Mouse (Mus musculus): ENCODE measurements at regions not wholly inside any gene's neighbourhood (a gene's known extent, or its start where the extent isn't known, plus 50 kb on each side); places are given as distances from the start of the nearest gene placed in this dataset.

DNA sequence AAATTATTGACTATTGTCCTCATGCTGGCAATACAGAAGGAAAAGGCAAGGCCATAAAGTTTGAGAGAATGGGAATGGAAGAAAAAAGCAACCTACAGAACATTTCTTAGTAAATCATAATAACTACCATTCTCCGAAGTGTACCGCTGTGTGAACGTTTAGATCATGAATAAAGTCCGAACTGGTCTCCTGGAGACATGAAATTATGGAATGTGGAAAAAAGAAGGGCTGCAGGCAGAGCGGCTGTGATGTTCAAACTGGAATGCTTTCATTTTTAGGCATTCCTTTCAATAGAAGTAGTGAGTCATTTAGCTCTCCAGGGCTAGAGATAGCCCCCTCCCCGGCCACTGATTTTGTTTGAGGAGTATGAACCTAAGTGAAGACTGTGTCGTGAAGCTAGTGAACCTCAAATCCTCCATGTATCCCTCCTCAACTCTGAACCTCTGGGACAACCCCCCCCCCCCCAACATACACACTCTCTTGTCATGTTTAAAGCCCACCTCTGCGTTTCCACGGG lies 202.9 kb upstream of the Krr1 start:
- no peak for DNase-seq

DNA sequence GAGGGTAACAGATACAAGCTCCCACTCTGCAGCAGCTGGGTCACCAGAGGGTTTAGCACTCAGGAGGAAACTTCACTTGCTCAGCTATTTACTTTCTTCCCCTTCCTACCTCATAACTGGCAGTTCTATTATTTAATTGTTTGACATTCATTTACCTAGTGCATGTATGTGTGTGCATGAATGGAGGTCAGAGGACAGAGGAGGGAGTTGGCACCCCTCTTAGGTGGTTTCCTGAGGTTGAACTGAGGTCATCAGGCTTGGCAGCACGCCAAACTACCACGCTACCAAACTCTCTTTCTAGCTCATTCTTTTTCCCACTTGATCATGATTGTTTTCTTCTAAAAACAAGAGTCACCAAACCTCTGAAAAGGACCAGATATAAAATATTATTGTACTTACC lies 202.4 kb upstream of the Krr1 start:
- DNase-seq, result no peak
- intact Hi-C loops (cut with DNase I), result no loop called here

More for the DNA sequence above, 202.9 kb upstream of the Krr1 start:
- intact Hi-C loops (cut with DNase I), result no loop called here

DNA sequence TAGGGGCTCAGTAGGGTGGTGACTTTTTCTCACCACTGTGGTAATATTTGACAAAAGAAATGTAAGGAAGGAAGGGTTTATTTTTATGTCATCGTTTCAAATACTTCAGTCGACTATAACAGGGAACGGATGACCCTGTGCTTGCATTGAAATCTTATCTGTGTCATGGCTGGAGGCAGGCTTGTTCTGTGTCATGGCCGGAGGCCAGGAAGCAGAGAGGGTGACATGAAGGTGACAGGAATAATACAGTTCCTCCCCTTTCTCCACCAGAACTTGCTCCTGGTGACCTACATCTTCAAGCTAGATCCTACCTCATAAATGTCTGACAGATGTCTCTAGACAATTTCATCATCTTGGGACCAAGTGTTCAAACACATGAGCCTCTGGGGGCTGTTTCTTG lies 201.5 kb upstream of the Krr1 start:
- no peak for DNase-seq
- intact Hi-C loops (cut with DNase I), result no loop called here

DNA sequence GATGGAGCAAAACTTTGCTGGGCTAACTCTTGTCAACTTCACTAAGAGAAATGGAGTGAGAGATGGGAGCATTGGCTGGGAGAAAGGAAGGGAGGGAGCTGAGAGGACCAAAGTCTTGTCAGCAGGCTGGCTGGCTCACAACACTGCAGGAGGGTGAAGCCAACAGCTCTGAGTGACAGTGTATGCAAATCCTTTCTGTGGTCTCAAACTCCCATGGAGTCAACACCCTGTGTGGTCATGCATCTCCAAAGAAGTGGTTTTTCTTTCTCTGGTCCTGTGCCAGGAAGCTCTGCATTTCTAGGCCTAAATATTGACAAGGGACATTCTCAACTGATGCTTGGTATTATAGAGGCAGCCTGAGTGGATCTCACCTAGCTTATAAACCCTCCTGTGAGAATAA lies 194.9 kb upstream of the Krr1 start:
- DNase-seq, result no peak
- intact Hi-C loops (cut with DNase I), result no loop called here

DNA sequence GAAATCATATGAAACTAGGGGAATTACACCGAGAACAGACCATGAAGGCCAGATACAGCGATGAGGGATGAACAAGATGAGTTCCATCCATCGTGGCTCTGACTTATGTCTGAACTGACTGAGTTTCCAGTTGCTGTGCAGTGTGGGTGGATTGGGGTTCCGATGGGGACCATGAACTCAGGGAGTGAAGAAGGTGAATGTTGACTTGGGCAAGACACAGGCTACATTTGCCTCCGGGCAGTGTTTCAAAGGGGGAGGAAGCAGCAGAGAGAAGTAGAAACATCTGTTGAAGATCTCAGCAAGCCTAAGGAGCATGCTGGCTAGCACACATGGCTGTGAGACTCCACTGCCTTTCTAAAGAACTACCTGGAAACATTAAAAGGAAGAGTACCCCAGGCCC lies 194.4 kb upstream of the Krr1 start:
- peak in 1 of 2 experiments; percentile 14 for DNase-seq
- intact Hi-C loops (cut with DNase I), result no loop called here

DNA sequence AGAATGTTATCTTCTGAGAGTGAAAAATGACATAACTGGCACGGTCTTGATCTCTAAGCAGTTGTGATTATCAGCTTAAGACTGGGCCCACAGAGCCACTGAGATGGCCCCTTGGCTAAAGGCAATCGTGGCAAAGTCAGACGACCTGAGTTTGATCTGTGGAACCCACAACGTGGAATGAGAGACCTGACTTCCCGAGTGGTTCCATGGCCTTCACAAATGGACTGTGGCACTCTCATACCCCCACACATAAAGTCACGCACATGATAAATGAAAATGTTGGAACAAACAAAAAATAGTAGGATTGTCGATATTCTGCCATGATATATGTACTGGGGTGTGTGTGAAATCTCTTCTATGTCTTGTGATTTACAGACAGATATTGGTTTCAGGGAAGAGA lies 192.5 kb upstream of the Krr1 start:
- intact Hi-C loops (cut with DNase I), result no loop called here
- no peak for DNase-seq

DNA sequence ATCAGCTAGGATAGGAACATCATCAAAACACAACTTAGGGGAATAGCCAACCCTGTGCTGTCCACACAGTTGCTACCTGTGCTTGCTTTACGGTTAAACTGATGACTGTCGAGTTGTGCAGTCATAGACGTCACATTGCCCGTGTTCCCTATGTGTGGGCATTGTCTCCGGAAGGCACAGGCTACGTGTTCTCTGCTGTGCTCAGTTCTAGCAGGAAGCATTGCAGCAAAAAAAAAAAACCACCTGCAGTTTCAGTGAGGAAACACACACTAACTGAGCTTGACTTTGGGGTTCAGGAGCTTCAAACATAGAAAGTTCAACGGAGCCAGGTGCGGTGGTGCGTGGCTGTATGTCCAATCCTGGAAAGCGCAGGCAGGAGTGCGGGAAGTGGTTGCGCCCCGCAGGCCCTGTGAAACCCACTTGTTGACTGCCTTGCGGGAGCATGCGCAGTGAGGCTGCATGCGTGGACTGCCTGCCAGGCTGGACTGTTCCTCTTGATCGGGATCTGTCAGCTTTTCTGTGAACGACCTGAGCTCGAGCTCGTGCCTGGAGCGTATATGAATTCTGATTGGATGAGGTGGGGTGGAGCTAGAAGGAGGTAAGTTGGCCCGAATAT lies 190.2 kb upstream of the Krr1 start:
- intact Hi-C loops (cut with DNase I), result no loop called here
- no peak for DNase-seq

DNA sequence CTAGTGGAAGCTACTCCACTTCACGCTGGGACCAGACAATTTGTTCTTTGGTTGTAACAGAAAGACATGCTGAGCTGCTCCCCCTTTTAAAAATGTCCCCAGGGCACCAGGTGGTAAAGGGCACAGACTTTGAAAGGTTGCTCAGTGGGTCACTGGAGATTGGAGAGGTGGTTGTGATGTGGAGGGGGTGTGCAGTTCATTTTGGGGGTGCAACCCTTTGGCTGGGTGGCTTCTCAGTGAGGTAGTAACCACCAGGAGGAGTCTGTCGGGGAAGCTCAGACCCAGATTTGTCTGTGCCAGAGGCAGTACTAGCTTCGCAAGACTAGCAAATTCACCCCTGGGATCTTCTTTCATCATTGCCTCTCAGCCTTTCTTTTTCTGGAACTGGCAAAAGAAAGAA lies 189.0 kb upstream of the Krr1 start:
- DNase-seq, result no peak
- intact Hi-C loops (cut with DNase I), result no loop called here

DNA sequence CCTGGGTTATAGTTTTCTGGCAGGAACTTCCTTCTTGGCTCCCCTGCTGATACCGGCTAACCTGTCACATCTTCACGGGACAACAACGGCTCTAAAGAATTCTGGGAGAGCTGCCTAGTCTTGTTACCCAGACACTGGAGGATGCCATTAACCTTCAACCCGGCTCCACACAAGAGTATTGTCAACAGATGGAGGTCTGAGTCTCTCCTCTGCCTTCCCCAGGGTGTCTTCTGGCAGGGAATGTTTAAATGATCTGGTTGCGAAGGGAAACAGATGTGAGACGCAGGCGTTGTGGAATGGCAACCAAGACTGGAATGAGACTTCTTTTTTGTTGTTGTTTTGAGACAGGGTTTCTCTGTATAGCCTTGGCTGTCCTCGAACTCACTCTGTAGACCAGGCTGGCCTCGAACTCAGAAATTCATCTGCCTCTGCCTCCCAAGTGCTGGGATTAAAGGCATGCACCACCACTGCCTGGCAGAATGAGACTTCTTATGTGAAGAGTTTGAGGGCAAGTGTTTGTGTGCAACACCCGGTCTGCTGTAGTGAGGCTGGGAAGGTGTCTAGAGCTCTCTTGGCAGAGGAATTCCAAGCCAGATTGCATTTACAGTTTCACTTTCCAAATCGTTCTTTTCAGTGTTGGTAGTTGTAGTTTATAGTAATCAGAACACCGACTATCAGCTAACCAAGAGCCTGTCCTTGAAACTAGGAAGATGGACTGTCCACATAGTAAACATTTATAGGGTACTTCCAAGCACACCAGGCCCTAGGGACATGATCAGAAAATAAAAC lies 188.2 kb upstream of the Krr1 start:
- DNase-seq, result peak in 1 of 2 experiments; percentile 9
- intact Hi-C loops (cut with DNase I), result no loop called here

DNA sequence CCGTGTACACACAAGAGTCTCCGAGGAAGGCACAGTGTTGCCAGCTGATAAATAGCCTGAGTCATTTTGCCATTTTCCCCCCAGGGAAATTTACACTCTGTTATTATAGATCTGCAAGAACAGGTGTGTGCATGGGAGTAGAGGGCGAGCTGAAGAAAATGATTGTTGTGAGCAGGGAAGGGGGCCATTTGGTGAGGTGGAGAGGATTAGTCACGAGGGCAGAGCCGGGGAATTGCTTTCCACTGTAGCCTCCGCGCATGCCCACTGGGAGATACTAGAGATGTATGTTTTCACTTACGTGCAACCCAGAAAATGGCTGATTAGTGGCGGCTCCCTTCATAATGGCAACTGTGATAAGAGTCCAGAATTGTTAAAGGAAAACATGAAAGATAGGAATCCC lies 185.3 kb upstream of the Krr1 start:
- intact Hi-C loops (cut with DNase I), result no loop called here

DNA sequence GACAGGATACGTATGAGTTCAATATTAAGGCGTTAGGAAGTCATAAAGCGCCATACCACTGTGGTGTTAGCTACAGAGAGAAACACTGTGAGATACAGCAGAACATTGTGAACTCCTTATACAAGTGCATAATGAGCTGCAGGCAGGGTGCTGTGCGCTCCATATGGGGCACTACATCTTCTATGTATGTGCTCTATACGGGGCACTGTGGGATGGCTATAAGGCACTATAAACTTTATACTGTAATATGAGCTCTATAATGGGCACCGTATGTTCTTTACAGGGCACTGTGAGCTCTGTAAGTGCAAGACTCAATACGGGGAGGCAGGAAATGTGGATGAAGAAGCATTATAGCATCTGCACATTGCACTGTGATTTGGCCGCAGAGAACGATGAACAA lies 183.2 kb upstream of the Krr1 start:
- intact Hi-C loops (cut with DNase I), result no loop called here
- no peak for DNase-seq

More for the DNA sequence above, 185.3 kb upstream of the Krr1 start:
- no peak for DNase-seq

DNA sequence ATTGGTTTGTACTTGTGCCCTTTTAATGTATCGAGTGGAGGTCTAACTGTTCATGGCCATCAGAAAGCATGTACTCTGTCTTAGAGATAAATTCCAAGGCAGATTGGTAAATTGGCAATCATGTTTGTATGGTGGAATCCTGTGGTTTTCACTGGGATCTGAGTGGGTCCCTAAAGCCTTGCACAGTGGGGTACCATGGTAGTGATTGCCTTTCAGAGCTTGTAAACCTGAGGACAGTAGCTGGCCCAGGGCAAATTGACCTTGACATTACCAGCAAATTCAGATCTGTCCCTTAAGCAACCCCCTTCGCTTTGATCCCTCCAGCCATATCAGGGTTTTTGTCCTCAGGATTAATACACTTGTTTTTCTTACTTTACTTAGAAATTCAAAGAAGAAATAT lies 181.6 kb upstream of the Krr1 start:
- no peak for DNase-seq

DNA sequence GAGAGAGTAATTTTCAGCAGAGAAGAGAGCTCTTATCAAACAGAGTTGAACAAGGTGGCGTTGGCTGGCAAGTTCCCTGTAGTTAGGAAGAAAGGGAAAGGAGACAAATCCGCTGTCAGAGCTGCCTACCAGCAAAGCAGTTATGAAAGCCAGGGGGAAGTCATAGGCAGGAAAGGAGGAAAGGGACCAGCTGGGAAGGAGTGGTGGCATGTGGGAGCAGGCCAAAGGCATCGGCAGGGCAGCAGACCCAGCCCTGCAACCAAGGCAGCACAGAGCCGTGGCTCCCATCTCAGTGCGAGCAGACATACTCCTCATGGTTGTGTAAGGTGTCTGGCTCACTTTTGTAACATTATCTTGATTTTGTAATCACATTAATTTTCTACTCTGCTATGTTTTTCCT lies 177.4 kb upstream of the Krr1 start:
- intact Hi-C loops (cut with DNase I), result no loop called here
- no peak for DNase-seq

More for the DNA sequence above, 181.6 kb upstream of the Krr1 start:
- intact Hi-C loops (cut with DNase I), result no loop called here

DNA sequence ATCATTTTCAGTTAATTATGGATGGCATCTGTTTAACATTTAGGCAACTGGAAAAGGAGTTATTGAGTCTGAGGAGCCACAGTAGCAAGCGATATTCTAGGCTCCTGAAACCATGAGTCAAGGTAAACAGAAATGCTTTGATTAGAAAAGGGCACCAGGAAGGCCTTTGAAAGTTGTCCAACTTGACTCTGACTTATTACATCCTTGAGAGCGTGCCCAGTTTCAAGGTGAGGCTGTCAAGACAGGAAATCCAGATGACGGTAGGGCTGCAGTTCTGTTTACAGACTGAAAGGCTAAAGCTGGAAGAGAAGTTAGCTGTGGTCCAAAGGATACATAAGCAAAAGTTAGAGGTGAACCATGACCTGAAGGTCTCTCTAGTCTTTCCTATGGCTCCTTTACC lies 176.7 kb upstream of the Krr1 start:
- DNase-seq, result no peak
- intact Hi-C loops (cut with DNase I), result no loop called here

DNA sequence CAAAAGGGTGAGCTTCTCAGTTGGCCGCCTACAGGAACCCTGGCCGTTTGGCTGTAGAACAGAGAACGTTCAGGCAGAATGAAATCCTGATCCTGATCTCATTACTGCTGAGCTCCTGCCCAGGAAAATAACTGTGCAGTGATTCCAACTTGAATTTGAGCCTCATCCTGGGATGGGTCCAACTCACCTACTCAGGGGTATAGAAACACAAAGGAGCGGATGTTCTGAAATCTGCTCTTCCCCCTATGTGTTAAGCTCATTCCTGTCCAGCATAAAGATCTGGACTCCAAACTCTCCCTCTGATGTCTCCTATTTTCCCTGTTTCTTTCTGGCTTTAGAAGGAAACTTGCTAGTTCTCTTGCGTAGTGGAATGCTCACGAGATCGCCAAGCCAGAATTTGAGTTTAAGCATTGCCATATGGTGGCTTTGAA lies 173.6 kb upstream of the Krr1 start:
- no peak for DNase-seq
- intact Hi-C loops (cut with DNase I), result no loop called here

DNA sequence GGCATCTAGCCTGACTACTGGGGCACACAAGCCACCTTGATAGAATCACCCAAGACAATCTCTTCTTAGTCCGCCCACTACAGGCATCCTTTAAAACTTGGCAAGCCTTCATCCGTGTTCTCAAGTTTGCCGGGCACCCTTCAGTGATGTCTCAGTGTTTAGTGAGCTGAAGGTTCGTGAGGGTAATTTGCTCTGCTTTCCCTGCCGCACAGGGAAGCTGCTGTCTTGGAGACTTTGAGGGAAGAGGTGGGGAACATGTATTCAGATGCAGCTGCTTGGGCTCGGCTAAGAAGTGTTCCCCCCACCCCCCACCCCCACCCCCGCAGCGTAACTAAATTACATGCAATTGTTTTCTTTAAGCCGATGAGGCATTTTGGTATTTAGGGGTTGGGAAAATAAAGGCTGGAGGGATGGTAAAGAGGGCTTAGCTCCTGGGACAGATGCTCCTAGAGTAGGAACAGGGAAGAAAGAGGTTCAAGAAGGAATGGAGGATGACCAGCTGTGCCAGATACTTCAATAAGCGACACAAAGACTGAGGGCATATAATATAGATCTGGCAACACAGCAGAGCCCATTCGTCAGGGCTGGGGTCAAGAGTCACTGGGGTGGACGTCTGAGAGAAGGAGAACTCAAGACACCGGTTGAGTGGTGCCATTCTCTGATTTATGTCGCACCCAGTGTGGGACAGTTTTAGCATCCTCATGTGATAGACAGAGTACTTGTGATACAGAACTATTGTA lies 172.4 kb upstream of the Krr1 start:
- intact Hi-C loops (cut with DNase I), result no loop called here
- no peak for DNase-seq

DNA sequence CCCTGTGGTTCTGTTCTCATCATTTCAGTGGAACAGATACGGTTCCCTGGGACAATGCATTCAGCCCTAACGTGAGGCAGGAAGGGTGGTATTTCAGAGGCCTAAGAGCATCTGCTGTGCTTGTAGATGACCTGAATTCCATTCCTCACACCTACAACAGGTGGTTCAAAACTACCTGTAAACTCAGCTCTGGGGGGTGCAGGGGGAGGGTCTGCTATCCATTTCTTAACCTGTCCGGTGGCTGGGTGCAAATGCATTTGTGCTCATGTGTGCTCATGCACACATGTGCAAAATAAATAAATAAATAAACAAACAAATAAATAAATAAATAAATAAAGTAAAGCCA lies 171.9 kb upstream of the Krr1 start:
- no peak for DNase-seq
- intact Hi-C loops (cut with DNase I), result no loop called here

DNA sequence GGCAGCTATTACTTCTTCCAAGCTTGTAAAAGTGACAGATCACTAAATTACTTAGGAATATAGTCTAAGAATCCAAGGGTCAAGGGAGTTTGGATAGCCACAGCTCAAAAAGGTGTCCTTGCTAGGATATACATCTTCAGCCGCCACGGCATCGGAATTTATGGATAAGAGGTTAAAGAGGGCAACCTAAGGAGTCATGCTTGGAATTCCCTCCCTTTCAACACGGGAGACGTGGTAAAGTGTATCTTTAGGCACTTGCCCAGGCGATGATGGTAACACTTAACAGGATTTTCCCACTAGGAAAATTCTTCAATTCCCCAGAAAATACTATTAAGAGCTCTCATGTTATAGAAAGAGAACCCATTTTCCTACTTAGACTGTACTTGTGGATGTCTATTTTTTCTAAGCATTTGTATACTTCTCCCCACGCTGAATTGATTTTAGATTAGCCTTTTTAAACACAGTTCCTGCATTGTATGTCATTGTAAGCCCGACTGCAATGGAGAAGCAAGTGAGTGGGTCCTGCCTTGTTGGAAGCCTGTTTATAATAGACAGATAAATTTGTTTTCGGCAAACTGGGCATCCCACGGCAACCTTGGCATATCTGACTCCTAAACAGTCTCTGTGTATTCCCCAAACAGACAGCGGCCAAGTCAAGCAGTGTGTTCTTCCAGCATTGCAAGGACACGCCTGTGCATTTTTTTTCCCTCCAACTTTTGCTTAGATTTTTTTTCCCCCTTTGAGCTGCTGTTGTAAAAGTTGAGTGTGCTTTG lies 171.3 kb upstream of the Krr1 start:
- intact Hi-C loops (cut with DNase I), result no loop called here
- DNase-seq, result no peak

DNA sequence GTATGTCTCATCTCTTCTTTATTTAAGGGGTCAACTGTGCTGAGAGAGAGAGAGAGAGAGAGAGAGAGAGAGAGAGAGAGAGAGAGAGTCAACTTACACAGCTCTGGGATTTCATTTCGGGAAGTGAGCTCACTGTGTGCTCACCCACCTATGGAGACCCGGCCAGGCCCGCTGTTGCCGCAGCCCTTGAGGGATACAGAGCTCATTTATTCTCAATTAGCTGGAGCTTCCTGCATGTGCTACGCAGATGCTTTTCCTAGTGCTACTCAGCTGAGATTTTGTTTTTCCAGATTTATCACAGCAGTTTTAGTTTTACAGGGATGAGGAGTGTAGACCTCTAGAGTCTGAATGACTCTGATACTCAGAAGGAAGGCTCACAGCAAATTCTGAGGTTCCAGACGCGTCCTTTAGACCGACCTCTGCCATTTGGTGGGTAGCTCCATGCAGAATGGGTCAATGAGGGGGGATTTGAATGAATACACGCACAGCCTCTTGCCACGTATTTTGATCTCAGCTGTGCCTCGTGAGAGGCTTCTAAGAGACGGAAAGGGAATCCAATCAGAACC lies 170.6 kb upstream of the Krr1 start:
- intact Hi-C loops (cut with DNase I), result no loop called here
- no peak for DNase-seq

DNA sequence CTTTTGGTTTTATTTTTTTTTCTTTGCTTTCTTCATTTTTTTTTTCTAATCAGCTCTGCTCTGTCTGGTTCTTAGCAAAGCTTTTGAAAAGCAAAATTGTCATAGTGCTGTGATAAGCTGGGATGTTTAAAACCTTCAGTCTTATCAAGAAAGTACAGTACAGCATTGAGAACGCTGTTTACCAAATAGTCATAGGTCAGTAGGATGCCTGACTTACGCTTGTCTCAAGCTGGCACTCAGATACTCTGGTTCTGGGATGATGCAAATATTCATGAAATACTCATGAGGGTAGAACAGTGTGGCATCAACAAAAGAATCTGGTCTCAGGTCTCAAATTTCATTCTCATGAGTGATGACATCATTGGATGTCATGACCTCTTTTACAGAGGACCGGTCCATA lies 166.1 kb upstream of the Krr1 start:
- no peak for DNase-seq
- intact Hi-C loops (cut with DNase I), result no loop called here

DNA sequence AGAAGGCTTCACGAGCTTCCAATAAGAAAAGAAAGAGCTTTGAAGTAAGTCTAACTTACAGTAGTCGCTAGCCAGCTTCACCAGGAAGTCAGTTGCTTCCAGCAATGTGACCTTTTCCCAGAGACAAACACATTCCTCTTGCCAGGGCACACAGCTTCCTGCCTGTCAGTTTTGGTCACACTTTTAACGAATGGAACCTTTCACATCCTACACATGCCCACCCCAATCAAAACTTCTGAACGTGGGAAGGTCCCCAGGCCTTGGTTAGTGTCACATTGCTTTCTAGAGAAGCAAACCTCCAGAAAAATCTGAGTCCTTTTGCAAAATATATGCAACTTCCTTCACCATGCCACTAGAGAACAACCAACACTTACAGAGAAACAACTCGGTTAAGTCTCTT lies 165.5 kb upstream of the Krr1 start:
- DNase-seq, result no peak
- intact Hi-C loops (cut with DNase I), result no loop called here

Measured in heart, postnatal 36 days (tissue).